In the genomic region with DNA sequence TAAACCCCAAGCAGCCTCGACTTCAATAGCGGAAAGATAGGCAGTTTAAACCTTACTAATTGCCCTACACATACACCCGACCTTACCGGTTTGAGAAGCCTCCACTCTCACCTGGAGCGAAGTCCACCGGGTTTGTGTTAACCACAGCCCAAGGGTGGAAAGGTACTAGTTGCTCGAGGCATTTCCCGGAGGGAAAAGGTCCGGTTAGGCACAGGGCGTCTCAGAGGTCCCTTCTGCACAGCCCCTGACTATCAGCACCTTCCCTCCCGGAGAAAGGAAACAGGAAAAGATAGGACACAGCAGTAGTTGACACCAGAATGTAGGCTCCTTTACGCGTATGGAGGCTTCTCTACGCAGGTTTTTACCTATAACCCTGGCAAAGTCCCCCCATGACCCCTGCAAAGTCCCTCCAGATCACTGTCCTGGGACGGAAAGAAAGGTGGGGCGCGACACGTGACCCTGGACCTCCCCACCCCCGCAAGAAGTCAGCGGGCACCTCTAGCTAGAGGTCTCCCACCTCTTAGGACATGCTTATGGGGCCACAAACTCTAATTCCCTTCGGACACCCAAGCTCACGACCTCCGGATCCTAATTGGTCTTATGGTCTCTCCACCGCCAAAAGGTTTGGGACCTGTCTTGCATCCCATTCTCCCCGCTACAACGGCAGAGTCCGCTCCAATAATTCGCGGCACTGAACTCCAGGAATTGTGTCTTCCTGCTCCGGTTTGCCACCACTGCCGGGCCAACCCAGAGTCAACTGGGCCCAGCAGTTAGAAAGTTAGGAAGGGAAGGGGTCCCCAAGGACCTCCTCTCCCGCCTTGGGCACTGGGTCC, we compare ENCODE assay signal across 8 mouse cellular contexts. TPM values are rescaled to one million over a fixed set of nuclear protein-coding genes. Genes with fewer than 3 reads are reported as not detected.
DNase-seq lines count a peak whose midpoint lies in the region; ATAC-seq and TF ChIP-seq lines count a peak whose summit lies in the region.

No protein-coding gene starts in this region.

- H3K4me2 ChIP-seq in heart, embryonic 13.5 days, result peak overlapping the region; percentile 97

- TF ChIP-seq CTCF in layer of hippocampus, adult 2 months (conservative IDR thresholded peaks at IDR 0.05), result no peak

- 0 out of 2 replicates have a peak, but pooled peaks cover 3% of the 10 kb centered on the region for H3K27me3 ChIP-seq in heart, embryonic 13.5 days (replicated peaks)

- peak overlapping the region; percentile 94 for H3K4me3 ChIP-seq in layer of hippocampus, adult 2 months
- H3K4me3 ChIP-seq in heart, embryonic 13.5 days, result peak overlapping the region; percentile 81

- H3K4me1 ChIP-seq in heart, embryonic 13.5 days, result peaks cover 44% of the 10 kb centered on the region

- DNase-seq in layer of hippocampus, adult 2 months (ENCODE audit: low spot score in 2 of 2), result no peak
- no peak for DNase-seq in layer of hippocampus, adult 8-10 months (ENCODE audit: low spot score in 2 of 2)
- peak; percentile 54 for DNase-seq in adipocyte (ENCODE audit: low spot score)
- DNase-seq in kidney, postnatal 14 days, result peak; percentile 49
- DNase-seq in neural tube, embryonic 10.5 days (ENCODE audit: extremely low spot score, low spot score), result peak; percentile 32
- DNase-seq in right cerebral cortex, postnatal 10 days (ENCODE audit: low spot score in 2 of 2), result no peak
- DNase-seq in layer of hippocampus, adult 9-11 months, result no peak

- peak overlapping the region; percentile 88; the same call in 1 of the 2 replicates for H3K27ac ChIP-seq in layer of hippocampus, adult 2 months
- peak overlapping the region; percentile 86 for H3K27ac ChIP-seq in heart, embryonic 13.5 days (replicated peaks)

- ATAC-seq in heart, embryonic 13.5 days (ENCODE audit: extremely low read depth, insufficient number of reproducible peaks, low FRiP score, low TSS enrichment), result no peak

- H3K9me3 ChIP-seq in heart, embryonic 13.5 days, result no peaks in the 10 kb centered on the region

- peak overlapping the region; percentile 94 for H3K9ac ChIP-seq in heart, embryonic 13.5 days

- WGBS in heart, embryonic 13.5 days, result under 1% methylated on average over 32 of the region's 32 CpGs

- no peaks in the 10 kb centered on the region for H3K36me3 ChIP-seq in heart, embryonic 13.5 days

RNA-seq across cellular contexts. Expression of a gene that starts 1.1 kb away (rescaled TPM):
- 10 to 100 TPM; 38.9 to 40.3 TPM for total RNA-seq in layer of hippocampus, adult 2 months (2021)
- 10 to 100 TPM; 40.5 to 44.8 (median 41.6) TPM for total RNA-seq in layer of hippocampus, adult 8-10 months (2022)
- polyA plus RNA-seq in heart, embryonic 13.5 days (2015; fragmentation: Nextera tagmentation; extraction: Ambion mirVana), result 31.4 and 33.7 TPM in 2 replicates

Comparison
In these comparisons a context has a peak if more than half of its experiments do, and no peak if none do; other contexts are left out.
1. DNase-seq: peak in adipocyte (single experiment), kidney, postnatal 14 days (single experiment) and neural tube, embryonic 10.5 days (single experiment); none in layer of hippocampus, adult 2 months (0 of 2), layer of hippocampus, adult 8-10 months (0 of 2), right cerebral cortex, postnatal 10 days (0 of 2) and layer of hippocampus, adult 9-11 months (single experiment).